Mouse (Mus musculus) CD4-positive naive resting alpha-beta T cell, adult 76 days (primary cell): ENCODE data around the gene Scgb1c1. TPM values are rescaled to one million over a fixed set of nuclear protein-coding genes. Genes with fewer than 3 reads are reported as not detected.

ENCODE experiments used
- total RNA-seq: library from RNA; stranded (reverse); gene quantifications from one replicate; pipeline ENCODE4 v1.2.4, GENCODE M21; 2023

The Scgb1c1 gene
- total RNA-seq, result not detected

GRCm38 (mm10) chr7:140844905-140845665 is at the start of gene Scgb1c1:
Gene Scgb1c1 (plus strand): TSS chr7:140845547.

DNA sequence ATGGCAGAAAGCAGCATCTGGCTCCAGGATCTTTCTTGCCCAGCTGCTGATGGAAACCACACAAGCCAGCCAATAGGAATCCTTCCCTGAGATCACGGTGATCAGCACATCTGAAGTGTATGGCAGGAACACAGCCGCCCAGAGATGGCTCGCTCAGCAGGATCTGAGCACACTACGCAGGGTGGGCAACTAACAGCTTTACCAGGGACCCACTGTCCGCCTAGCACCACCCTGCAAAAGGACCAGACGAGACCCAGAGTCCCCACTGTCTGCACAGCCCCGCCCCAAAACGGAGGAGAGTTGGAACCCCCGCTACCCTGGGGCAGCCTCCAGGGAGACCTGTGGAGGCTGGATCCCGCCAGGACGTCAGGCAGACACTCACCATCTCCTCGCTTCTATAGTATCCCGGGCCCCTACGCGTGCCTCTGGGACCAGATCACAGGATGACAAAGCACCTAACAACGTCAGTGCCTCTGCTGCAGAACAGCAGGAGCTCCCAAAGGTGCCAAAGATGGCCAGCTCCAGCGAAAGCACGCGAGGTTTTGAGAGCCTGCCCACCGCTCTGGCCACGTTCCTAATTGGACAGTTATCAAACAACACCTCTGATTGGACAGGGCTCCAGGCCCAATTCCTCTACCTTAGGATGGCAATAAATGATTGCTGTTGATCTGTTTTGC is 23.6 kb upstream of the Scgb1c1 start, which contains the start of gene Zfp941:
TSS of gene Zfp941 (minus strand) at position 526 of the 677 bp plus-strand sequence.

DNA sequence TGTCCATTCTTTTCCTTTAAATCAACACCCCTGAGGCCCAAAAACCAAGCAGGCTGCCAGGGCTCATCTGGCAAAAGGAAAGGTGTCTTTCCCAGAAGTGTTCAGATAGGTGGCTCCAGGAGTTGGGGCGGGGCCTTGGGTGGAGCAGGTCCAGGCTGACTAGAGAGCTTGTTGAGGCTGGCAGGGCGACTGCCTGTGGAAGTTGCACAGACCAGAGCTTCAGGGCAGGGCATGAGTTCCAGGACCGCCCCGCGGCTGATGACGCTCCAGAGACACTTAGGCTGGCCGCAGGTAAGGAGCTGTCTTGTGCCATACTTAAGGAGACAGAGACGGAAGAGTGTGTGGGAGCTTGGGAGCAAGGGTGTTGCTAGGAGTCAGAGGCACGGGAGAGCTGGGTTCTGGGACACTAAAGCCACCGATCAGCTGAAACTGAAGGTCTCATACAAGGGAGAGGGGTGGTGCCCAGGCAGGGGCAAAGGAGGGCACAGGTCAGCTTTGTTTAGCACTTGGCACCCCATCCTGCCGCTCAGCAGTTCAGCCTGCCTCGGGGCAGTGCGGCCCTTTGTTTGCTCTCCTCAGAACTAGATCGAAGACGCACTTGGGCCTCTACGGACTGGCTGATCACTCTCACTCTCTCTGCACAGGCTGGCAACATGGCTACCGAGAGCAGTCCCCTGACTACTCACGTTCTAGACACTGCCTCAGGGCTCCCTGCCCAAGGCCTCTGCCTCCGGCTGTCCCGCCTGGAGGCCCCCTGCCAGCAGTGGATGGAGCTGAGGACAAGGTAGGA is 10.2 kb upstream of the Scgb1c1 start, which contains the start of gene Urah:
TSS of gene Urah (plus strand) at position 51 of the 790 bp plus-strand sequence.

GRCm38 (mm10) chr7:140847755-140848580 is 2.6 kb downstream of the Scgb1c1 start, which contains the start of gene Odf3:
Gene Odf3 (plus strand): TSS chr7:140847805.

DNA sequence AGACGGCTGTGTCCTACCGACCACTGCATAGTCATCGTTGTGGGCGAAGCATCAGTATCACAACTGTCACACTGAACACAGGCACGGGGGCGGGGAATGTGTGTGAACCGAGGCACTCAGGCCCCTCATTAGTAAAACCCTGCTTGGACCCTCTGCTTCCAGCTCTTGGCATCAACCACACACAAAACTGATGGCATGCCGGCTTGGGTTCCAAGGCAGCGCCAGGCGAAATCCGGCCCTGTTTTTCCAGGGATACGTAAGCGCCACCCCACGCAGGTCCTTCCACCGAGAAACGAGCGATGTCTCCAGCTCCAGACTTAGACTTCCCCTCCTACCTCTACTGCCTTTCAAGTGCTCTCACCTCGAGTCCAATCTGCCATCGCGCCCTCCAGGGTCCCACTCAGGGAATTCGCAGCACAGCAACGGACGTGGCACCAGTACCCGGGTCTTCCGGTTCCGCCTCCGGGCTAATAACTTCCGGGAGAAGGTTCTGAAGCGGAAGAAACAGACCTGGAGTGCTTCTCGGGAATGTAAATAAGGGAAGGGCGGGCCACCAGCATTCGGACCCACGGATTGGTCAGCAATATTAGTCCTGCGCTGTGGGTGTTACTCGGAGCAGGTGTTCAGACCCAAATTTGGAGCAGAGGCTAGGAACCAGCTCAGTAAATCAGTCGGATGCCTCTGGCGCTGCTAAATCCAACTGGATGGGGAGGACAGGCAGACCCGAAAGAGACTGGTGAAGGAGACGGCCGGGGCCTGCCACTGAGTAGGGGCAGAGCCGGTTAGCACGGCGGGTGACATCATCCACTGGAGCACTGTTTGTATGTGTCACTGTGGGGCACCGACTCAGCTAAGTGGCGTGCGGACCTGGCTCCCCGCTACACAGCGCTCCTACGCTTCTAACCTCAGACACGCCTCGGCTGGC is 10.8 kb downstream of the Scgb1c1 start, which contains the start of gene Gm45785:
TSS of gene Gm45785 (minus strand) at position 472 of the 925 bp plus-strand sequence.

GRCm38 (mm10) chr7:140856785-140857549 is 11.6 kb downstream of the Scgb1c1 start, which contains the start of gene Ric8a:
Gene Ric8a (plus strand): TSS chr7:140856957.

DNA sequence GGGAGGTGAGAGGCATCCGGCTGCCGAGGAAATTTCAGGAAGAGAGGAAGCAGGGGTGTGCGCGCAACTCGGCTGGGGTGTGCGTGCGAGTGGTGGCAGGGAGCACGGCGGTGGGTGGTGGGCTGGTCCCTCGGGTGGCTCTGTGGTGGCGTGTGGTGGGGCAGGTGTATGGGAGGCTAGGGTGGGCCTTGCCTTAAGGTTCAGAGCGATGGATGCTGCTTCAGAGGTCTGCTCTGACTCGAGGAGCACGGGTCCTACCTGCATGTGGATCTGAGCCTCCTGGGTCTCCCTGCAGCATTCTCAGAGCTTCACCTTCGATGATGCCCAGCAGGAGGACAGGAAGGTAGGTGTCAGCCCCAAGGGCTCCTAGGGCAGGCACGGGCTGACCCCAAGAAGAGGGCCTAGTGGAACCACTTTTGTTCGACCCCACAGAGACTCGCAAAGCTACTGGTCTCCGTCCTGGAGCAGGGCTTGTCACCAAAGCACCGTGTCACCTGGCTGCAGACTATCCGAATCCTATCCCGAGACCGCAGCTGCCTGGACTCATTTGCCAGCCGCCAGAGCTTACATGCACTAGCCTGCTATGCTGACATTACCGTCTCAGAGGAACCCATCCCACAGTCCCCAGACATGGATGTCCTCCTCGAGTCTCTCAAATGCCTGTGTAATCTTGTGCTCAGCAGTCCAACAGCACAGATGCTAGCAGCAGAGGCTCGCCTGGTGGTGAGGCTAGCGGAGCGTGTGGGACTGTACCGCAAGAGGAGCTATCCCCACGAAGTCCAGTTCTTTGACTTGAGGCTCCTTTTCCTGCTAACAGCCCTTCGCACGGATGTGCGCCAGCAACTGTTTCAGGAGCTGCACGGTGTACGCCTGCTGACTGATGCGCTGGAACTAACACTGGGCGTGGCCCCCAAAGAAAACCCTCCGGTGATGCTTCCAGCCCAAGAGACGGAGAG is 12.5 kb downstream of the Scgb1c1 start, which contains the start of gene Bet1l:
TSS of gene Bet1l (minus strand) at position 28 of the 956 bp plus-strand sequence.

DNA sequence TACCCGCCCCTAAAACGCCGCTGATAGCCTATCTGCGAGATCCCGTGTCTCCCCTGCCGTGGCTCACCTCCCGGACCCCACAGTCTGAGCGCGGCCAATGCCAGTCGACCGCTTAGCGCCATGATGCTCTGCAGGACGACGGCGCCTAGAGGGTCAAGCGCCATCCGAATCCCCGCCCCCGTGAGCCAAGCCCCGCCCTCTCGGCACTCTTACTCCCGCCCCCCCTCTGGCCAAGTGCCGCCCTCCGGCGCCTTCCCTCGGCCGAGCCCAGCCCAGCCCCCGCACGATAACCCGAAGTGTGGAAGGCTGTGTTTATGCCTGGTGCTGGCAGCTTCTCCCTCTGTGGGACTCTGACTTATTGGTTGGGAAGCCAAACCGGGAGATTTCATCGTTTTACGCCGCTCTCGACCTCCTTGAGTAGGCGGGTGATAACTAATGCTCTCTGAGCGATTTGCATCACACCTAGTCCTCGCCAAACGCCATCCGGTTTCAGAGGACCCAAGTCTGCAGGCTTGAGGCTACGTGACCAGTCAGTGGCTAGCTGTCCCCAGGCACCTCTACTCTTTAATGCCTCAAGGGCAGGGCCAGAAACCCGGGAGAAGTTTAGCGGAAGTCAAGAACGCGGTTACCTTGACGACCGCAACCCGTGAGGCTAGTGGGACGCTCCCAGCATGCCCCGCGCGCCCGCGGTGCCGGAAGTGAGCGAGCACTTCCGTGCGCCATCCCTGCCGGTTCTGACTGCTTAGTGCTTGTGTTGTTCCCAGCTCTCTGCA is 36.5 kb downstream of the Scgb1c1 start, which contains the start of the genes Psmd13 and Sirt3:
TSS of gene Psmd13 (plus strand) at position 273 of the 773 bp plus-strand sequence.
TSS of gene Sirt3 (minus strand) at position 614 of the 773 bp plus-strand sequence.

Other genes with a start within 250 kb of the Scgb1c1 start
- not detected for gene Olfr46, start 244.3 kb upstream of the Scgb1c1 start, total RNA-seq
- gene Olfr61, start 216.6 kb upstream of the Scgb1c1 start, total RNA-seq, result not detected
- gene Olfr53, start 199.1 kb upstream of the Scgb1c1 start, total RNA-seq, result not detected
- gene Olfr539, start 185.6 kb upstream of the Scgb1c1 start, total RNA-seq, result not detected
- gene Olfr45, start 163.6 kb upstream of the Scgb1c1 start, total RNA-seq, result not detected
- gene Olfr541, start 148.3 kb upstream of the Scgb1c1 start, total RNA-seq, result not detected
- gene Cyp2e1, start 81.8 kb upstream of the Scgb1c1 start, total RNA-seq, result not detected
- gene Syce1, start 57.7 kb upstream of the Scgb1c1 start, total RNA-seq, result not detected
- not detected for gene Zfp941, start 23.4 kb upstream of the Scgb1c1 start, total RNA-seq
- not detected for gene Urah, start 10.5 kb upstream of the Scgb1c1 start, total RNA-seq
- not detected for gene Odf3, start 2.3 kb downstream of the Scgb1c1 start, total RNA-seq
- gene Gm45785, start 10.8 kb downstream of the Scgb1c1 start, total RNA-seq, result not detected
- 101 TPM for gene Ric8a, start 11.4 kb downstream of the Scgb1c1 start, total RNA-seq
- 32.4 TPM for gene Bet1l, start 12.0 kb downstream of the Scgb1c1 start, total RNA-seq
- gene Psmd13, start 36.4 kb downstream of the Scgb1c1 start, total RNA-seq, result 67.4 TPM
- 6.3 TPM for gene Sirt3, start 36.8 kb downstream of the Scgb1c1 start, total RNA-seq
- not detected for gene Cox8b, start 54.9 kb downstream of the Scgb1c1 start, total RNA-seq
- not detected for gene Nlrp6, start 75.4 kb downstream of the Scgb1c1 start, total RNA-seq
- 12.4 TPM for gene Pgghg, start 95.8 kb downstream of the Scgb1c1 start, total RNA-seq
- gene Ifitm5, start 104.7 kb downstream of the Scgb1c1 start, total RNA-seq, result not detected
- not detected for gene Gm45717, start 110.4 kb downstream of the Scgb1c1 start, total RNA-seq
- 12.7 TPM for gene Ifitm2, start 110.4 kb downstream of the Scgb1c1 start, total RNA-seq
- gene Ifitm1, start 121.7 kb downstream of the Scgb1c1 start, total RNA-seq, result not detected
- 6.7 TPM for gene Ifitm3, start 165.2 kb downstream of the Scgb1c1 start, total RNA-seq
- 1.6 TPM for gene Ifitm6, start 172.4 kb downstream of the Scgb1c1 start, total RNA-seq
- not detected for gene Gm17387, start 183.6 kb downstream of the Scgb1c1 start, total RNA-seq
- gene B4galnt4, start 215.6 kb downstream of the Scgb1c1 start, total RNA-seq, result 1.4 TPM
- 35.3 TPM for gene Pkp3, start 232.7 kb downstream of the Scgb1c1 start, total RNA-seq